Mouse (Mus musculus) gastrocnemius, adult 8-10 months (tissue): ENCODE data around the gene Cntnap5c. TPM values are rescaled to one million over a fixed set of nuclear protein-coding genes. Genes with fewer than 3 reads are reported as not detected.

Experiments used
- DNase-seq, 2 experiments: peaks; one replicate each; pipeline ENCODE4 v3.0.0; 2022; ENCODE audit warnings: low spot score in 2 of 2
- total RNA-seq, 4 experiments: library from RNA; stranded (reverse); gene quantifications; 2 replicates each; pipeline ENCODE4 v1.2.4; 2022

Gene Cntnap5c
- total RNA-seq, 4 experiments from 2014 or later, result not detected

DNA sequence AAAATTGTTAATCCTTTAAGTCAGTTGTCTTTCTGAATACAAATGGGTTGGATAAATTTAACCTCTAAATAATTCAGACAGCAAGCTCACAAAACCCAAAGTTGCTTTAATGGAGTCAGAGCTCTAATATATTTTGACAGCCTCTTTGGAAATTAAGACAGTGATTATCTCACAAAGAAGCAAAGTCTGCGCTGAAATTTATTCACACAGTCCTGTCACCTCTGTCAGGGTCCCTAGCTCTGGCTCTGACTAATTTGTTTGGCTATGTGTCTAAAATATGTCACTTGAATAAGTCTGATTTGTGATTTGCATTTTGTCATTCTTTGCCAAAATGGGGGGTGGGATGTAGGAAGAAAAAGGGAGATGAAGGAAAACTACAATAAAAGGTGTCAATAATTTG is 234.0 kb downstream of the Cntnap5c start:
- DNase-seq, result no peak

DNA sequence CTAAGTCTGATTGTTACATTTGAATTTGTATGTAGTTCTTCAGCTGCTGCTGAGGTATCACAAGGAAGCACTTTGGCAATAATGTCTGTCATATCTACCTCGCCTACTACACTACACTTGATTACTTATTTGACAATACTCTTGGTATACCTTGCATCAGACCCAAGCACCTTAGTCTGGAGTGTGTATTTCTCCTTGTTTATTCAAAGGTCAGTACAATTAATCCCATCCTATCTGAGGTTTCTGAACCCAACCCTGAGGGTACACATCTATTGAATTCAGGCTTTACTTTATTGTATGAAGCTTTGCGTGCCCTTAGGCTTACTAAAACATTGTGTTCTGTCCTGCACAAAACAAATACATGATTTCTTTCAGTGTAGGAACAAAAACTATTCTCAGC is 235.1 kb downstream of the Cntnap5c start:
- DNase-seq, result no peak

DNA sequence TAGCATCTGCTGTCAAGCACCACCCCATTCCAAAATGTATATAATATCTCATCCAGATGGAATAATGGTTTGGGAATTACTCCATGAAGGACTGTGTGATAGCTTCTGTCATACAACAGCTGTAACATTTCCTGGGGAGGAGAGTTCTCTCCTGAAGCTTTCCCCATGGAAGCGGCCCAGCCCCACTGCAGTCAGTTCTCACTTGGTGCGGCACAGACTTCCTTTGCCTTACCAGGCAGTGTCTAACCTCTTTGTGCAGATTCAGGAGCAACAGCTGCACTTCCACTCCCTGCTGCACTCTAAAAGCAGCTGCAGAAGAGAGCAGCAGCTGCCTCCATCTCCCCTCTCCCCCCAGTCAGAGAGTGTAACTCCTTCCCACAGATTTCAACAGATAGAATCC is 271.8 kb downstream of the Cntnap5c start:
- no peak for DNase-seq

DNA sequence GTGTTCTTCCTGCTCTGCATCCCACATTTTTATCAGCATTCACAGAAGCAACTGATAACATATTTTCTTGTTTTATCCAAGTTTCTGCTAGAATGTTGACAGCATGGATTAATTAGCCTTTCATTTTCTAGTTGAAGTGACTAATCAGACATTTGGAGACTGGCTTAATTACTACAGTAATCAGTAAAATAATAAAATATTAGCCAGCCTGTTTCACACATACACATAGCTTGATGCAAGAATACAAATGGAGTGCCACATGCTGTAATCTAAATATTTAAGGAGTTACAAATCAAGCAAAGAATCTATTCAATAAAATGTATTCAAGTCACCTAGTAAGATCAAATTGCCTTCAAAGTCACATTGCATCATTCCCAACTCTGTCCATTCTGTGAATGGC is 275.8 kb downstream of the Cntnap5c start:
- no peak for DNase-seq

DNA sequence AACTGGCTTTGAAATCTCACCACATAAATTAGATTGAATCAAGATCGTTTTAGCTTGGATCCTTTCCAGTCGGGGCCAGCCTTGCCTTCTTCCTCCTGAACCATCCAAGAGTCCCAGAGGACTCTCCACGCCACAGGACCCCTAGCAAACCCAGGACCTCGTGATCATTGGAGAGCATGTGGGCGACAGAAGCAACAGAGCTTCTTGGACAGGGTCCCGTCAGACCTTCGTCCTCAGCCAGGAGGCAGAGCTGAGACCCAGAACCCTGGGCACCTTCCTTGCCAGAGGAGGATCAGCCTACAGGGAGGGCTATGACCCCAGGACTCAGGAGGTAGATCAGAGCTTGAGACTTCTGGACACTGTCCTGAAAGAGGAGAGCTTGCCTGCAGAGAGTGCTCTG is 300.5 kb downstream of the Cntnap5c start:
- DNase-seq, result no peak

DNA sequence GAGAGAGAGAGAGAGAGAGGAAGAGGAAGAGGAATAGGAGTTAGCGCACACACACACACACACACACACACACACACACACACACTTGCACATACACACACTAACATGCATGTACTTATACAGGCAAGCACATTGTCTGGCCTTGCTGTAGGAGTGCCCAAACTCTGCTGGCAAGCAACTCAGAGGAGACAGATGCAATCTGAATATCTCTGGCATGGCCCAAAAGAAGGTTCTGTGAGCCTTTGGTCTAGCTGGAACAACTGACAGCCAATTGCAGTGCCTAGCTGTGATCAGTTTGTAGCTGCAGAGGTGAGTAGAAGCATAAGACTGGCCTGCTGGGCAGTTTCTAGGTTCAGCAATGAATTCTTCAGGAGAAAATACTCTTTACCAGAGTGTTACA is 313.3 kb downstream of the Cntnap5c start:
- no peak for DNase-seq

DNA sequence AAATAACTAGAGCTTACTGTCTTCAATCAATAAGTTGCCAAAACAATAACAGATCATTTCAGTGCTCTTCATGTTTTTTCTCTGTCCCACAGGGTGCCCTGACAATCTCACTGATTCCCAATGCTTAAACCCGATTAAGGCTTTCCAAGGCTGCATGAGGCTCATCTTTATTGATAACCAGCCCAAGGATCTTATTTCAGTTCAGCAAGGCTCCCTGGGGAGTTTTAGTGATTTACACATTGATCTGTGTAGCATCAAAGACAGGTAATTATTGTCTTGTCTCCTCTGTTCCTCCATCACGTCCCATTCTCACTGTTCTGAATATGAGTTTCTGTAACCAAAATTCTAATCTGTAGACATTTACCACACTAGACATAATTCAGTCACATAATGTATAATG is 335.1 kb downstream of the Cntnap5c start:
- no peak for DNase-seq

DNA sequence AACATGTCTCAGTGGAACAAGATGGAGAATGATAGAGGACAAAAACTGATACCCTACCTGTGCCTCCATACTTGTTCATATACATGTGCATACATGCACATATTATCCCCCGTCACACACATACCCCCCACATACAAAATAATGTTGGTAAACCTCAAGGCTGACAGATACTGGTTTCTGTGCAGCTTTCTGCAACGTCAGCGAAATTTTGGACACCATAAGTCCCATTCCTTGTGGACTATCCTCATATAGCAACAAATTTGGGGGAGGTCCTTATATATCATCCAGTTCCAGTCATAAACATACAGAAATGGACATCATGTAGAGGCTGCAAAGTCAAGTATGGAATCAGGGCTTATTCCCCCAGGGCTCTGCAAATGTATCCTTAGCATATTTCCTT is 338.5 kb downstream of the Cntnap5c start:
- no peak for DNase-seq

DNA sequence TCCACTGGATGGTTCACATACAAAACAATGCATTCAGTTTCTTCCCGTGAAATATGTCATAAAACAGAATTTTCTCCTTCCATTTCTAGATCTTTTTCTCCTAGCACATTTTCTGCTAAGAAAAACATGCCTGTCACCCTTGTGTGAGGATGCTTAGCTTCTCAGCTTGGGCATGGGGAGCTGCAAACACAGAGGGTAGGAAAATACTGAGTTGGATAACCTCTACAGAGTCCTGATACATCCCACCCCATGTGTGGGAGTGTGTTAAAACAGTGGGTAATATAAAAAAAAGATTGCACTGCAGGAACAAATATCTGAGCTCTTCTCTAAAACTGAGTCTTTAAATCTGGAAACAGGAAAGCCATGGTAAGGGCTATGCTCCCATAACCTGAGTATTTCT is 339.0 kb downstream of the Cntnap5c start:
- DNase-seq, result no peak

DNA sequence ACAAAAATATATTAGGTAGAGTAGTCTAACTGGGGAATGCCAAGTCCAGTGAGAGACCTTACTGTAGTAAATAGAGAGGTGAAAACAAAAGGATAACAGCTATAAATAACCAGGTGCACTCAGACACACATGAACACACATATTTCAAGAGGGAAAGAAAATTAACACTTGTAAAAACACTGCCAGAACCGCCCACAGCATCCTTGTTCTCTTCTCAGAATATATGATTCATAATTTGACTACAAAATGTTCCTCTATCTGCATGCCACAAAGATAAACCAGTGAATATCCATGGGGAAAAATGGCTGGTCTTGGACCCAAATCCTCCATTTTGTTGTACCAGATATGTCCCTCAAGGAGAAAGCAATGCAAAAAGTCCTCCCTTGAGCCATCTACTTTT is 417.8 kb downstream of the Cntnap5c start:
- DNase-seq, result no peak

DNA sequence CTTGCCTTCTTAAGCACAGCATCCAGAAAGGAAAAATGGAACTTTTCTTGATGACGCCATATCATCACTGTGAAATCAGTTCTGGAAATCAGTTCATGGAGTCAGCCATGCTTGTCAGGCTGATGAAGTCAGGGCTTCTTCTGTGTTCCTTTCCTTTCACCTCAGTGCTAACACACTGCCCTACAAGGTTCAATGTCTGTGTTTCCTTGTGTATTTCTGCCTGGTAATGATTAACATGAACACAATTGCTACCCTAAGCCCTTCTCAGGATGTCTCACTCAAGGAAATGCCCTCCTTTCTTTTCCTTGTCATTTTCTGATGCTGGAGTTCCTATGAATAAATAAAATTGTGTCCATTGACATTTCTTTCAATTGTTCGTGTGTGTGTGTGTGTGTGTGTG is 431.8 kb downstream of the Cntnap5c start:
- no peak for DNase-seq

DNA sequence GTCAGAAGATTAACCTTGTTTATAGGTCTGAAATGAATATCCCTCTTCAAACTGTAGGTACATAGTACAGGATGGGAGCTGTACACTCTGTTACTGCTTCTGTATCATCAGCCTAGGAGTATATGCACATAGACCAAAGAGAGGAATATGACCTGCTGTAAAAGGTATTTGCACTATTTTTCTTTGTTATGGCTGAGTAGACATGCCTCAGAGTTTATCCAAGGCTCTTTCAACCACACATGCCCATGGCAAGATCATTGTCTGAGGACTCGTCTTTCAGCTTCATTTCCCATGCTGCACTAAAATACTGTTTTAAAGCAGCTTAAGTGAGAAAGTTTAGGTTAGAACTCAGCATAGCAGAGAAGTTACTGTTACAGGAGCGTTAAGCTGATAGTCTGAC is 498.7 kb downstream of the Cntnap5c start:
- DNase-seq, result no peak

DNA sequence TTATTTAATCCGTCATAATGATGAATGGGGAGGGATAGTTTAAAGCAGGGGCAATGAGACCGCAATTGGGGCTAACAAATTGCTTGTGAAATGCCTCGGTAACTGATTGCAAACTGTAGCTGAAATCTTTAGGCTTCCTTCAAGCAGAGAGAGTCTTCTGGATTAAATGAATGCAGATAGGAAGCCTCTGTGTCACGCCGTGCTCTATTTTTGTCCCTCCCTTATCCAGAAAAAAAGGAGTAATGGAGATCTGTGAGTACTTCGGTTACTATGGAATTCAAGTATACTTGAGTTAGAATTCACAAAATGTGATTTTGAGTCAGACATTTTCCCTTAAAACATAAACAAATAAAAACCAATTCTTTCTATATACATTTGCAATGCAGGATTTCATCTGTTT is 581.9 kb downstream of the Cntnap5c start:
- DNase-seq, result no peak

DNA sequence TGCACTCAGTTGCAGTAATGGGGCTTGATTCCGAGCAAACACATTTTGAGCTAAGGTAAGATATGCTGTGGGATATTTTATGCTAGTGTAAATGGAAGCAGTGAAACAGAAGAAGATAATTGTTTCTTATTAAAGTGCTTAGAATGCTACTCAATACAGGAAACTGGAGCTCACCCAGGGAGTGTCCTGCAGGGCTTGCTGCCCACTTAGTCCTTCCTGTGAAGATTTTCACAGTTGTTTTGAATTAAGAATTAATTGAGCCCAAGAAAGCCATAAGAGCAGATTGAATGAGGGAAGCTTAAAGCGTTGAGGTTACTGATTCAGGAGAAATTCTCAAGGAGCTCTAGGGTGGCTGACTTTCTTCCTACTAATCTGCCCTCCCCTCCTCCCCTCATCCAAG is 586.9 kb downstream of the Cntnap5c start:
- DNase-seq, result no peak

DNA sequence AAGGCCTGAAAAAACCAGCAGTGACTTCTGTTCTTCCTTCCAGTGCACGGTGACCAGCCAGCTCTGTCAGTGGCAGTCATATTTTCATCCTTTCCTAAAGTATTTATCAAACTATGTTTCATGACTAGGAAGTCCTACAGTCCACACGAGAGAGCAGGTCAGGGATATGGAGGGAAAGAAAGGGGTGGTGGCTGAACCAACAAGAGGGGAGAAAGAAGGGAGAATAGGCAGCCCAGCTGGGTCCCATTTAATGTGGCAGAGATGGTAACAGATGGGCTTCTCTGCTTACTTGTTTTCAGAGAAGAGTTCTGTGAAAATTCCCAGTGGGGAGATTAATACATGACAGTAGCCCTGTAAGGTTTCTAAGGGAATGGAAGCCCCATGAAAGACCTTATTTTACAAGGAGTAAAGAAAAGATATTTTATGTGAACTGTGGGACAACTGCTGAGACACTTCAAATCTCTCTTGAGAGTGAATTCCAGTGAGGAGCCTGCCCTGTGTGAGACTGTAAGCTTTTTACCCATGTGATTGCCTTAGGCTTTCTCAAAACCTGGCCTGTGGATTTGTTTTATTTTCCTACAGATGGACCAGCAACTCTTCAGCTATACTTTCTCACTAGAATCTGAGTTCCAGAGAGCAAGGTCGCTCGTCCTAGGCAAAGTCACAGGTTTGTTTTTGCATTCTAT is 594.4 kb downstream of the Cntnap5c start:
- no peak for DNase-seq

DNA sequence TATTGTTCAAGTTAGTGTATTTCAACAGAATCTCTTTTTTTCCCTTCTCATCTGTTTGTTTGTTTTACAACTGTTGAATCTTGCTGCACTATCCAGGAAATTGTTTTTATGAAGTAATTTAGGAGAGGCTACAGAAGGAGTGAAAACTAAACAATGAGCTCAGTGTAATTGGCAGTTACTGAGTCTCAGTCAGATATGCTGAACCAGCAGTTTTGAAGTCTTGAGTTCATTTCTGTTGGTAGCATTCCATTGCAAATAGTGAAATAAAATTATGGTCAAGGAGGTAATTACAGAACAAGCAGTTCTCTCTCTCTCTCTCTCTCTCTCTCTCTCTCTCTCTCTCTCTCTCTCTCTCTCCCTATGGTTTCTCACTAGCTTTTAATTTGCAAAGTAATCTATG is 600.7 kb downstream of the Cntnap5c start:
- DNase-seq, result no peak

DNA sequence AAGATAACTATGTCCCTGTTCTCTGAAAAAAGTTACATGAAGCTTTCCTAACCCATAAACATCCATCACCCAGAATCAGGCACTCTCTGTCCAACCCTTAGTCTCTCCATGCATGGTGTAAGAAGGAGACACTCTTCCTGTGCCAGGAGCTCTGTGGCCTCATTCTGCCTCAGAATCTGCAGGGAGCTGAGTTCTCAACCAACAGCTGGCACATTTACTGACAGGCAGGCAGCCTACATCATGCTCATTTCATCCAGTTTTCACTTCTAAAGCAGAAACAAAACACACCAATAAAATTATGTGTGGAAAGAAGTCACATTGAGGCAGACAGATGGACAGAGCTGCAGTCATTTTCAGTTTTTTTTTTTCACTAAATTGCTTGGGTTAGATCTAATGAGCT is 638.4 kb downstream of the Cntnap5c start:
- no peak for DNase-seq

DNA sequence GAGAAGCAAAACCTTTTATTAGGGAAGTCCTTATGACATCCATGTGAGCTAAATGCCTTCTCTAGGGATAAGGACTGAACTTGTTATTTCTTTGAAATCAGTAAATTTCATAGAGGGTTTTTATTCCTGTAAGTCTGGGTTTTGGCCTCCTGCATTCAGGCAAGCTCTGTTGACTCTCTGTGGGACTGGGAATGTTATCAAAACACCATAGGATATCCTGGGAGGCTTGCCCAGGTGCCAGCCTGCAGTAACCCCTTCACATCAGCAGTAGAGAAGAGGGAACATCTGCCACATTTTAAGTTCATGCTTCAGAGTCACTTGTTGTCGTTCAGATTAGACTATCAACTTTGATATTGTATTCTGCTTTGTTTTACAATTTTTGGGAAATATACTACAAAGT is 639.4 kb downstream of the Cntnap5c start:
- no peak for DNase-seq

DNA sequence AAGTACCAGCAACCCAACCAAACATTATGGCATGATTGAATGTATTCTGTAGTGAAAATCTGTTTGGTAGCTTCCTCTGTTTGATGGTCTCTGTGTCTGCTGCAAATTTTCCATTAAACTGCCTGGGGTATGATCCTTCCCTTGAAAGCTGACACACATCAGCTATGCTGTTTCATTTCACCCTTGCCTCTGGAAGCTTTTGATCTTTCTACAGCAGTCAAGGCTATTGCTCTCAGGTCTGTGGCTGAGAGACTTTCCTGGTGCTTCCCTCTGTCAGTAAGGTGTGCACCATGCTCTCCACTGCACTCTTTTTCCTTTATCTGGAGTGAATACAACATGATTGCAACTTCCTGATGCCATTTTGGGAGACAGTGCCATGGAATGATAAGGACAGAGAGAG is 668.1 kb downstream of the Cntnap5c start:
- no peak for DNase-seq

Other genes with a start within 250 kb of the Cntnap5c start
- not detected for gene Vmn2r120, start 224.1 kb upstream of the Cntnap5c start, total RNA-seq
- gene Gm21834, start 27.4 kb upstream of the Cntnap5c start, total RNA-seq, result not detected